Mouse (Mus musculus): ENCODE measurements around the gene Hexdc.

- TF ChIP-seq POLR2A (IDR thresholded peaks at IDR 0.05; ENCODE audit: low read depth, low read length) (no peak), CTCF (IDR thresholded peaks at IDR 0.05; ENCODE audit: extremely low read depth, insufficient read depth, insufficient read length, insufficient replicate concordance) (no peak)
Measured at GRCm38 (mm10) chr11:121204161-121205006, at the start of gene Hexdc, which contains the start of gene Ogfod3.

Data from spleen, adult 2 months (tissue).